31 mouse cellular contexts compared by ENCODE assay signal in the genomic region with DNA sequence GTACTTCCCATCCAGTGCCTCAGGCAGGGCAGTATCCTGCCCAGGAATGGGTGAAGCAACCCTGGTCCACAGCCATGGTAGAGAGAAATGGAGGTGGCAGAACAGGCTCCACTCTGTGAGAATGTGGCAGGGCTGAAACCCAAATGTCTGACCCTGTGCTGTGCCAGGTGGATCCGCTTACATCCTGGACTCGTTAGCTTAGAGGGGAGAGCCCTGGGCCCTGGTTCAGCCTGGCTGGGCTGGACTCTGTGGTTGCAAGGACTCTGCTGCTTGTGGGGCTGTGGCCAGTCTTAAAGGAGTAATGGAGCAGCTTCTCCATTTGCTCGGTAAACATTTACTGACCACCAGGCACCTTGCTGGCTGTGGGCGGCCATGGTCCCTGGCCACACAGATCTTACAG. TPM values are rescaled to one million over a fixed set of nuclear protein-coding genes. Genes with fewer than 3 reads are reported as not detected.
DNase-seq lines count a peak whose midpoint lies in the region; ATAC-seq lines count a peak whose summit lies in the region.
"Had no signal": no experiment of that assay in that cellular context is flagged by ENCODE, and none has a peak within 500 bp of the region (broad histone marks: within the 10 kb centered on the region; RNA-seq: fewer than 3 reads in every experiment).

No protein-coding gene starts in this region.

- H3K27ac ChIP-seq in kidney, embryonic 14.5 days (ENCODE audit: low read depth, low read length) = no peak overlapping the region; the same call in 1 of the 2 replicates
- H3K27ac ChIP-seq in limb, embryonic 15.5 days = no peak overlapping the region
- H3K27ac ChIP-seq in limb, embryonic 10.5 days = no peak overlapping the region
- no peak overlapping the region for H3K27ac ChIP-seq in neural tube, embryonic 15.5 days (replicated peaks)
- H3K27ac ChIP-seq: embryonic facial prominence, embryonic 13.5 days; forebrain, embryonic 10.5 days; forebrain, embryonic 15.5 days; heart, adult 2 months; heart, embryonic 13.5 days; hindbrain, embryonic 15.5 days; limb, embryonic 12.5 days; midbrain, embryonic 12.5 days; neural tube, embryonic 12.5 days had no signal

- intact Hi-C loops in gastrocnemius, postnatal 14 days (cut with DNase I; ENCODE audit: low total_unique reads) = no loop called here

- H3K36me3 ChIP-seq in kidney, embryonic 14.5 days (ENCODE audit: control insufficient read depth, insufficient read depth, low read length) = no peaks in the 10 kb centered on the region
- no peaks in the 10 kb centered on the region for H3K36me3 ChIP-seq in limb, embryonic 15.5 days
- no peaks in the 10 kb centered on the region for H3K36me3 ChIP-seq in limb, embryonic 10.5 days
- no peaks in the 10 kb centered on the region for H3K36me3 ChIP-seq in neural tube, embryonic 15.5 days
- H3K36me3 ChIP-seq: embryonic facial prominence, embryonic 13.5 days; forebrain, embryonic 10.5 days; forebrain, embryonic 15.5 days; G1E; heart, embryonic 13.5 days; hindbrain, embryonic 15.5 days; midbrain, embryonic 12.5 days; neural tube, embryonic 12.5 days had no signal

- no peak overlapping the region for H3K4me2 ChIP-seq in kidney, embryonic 14.5 days (replicated peaks; ENCODE audit: low read depth, low read length)
- no peak overlapping the region for H3K4me2 ChIP-seq in limb, embryonic 15.5 days
- no peak overlapping the region for H3K4me2 ChIP-seq in neural tube, embryonic 15.5 days
- H3K4me2 ChIP-seq: embryonic facial prominence, embryonic 13.5 days; forebrain, embryonic 15.5 days; heart, embryonic 13.5 days; hindbrain, embryonic 15.5 days; limb, embryonic 12.5 days; liver, embryonic 11.5 days; midbrain, embryonic 12.5 days; neural tube, embryonic 12.5 days had no signal

- DNase-seq in kidney, adult 8-10 months = no peak
- DNase-seq in limb, embryonic 10.5 days (ENCODE audit: low spot score) = no peak
- DNase-seq in gastrocnemius, postnatal 14 days = peak; percentile 71
- no peak for DNase-seq in right cerebral cortex, postnatal 25 days
- DNase-seq: adrenal gland, postnatal 10 days; cerebellum, adult 9-10 months; heart, adult 2 months; heart, postnatal 10 days; kidney, adult 18-20 months; layer of hippocampus, adult 9-11 months; lung, postnatal 4 days; spleen, adult 18-20 months; thymus, postnatal 14 days had no signal

- no peaks in the 10 kb centered on the region for H3K9me3 ChIP-seq in kidney, embryonic 14.5 days (ENCODE audit: control insufficient read depth, low read length)
- H3K9me3 ChIP-seq in limb, embryonic 15.5 days = no peaks in the 10 kb centered on the region
- no peaks in the 10 kb centered on the region for H3K9me3 ChIP-seq in limb, embryonic 10.5 days (replicated peaks)
- no peaks in the 10 kb centered on the region for H3K9me3 ChIP-seq in neural tube, embryonic 15.5 days (replicated peaks)
- H3K9me3 ChIP-seq: embryonic facial prominence, embryonic 13.5 days; forebrain, embryonic 10.5 days; forebrain, embryonic 15.5 days; G1E; heart, embryonic 13.5 days; hindbrain, embryonic 15.5 days; limb, embryonic 12.5 days; megakaryocyte, embryonic 14.5 days; midbrain, embryonic 12.5 days; neural tube, embryonic 12.5 days had no signal

- 66% methylated on average over 4 of the region's 4 CpGs for WGBS in kidney, embryonic 14.5 days
- 81% methylated on average over 4 of the region's 4 CpGs for WGBS in limb, embryonic 15.5 days
- WGBS in limb, embryonic 10.5 days = 87% methylated on average over 4 of the region's 4 CpGs
- 94% methylated on average over 4 of the region's 4 CpGs for WGBS in neural tube, embryonic 15.5 days

- H3K9ac ChIP-seq in kidney, embryonic 14.5 days (ENCODE audit: low read depth, low read length) = no peak overlapping the region
- H3K9ac ChIP-seq in limb, embryonic 15.5 days = no peak overlapping the region
- H3K9ac ChIP-seq in neural tube, embryonic 15.5 days (replicated peaks) = no peak overlapping the region
- H3K9ac ChIP-seq: forebrain, embryonic 15.5 days; heart, embryonic 13.5 days; hindbrain, embryonic 15.5 days; limb, embryonic 12.5 days; midbrain, embryonic 12.5 days; neural tube, embryonic 12.5 days had no signal

- H3K4me3 ChIP-seq in kidney, embryonic 14.5 days (ENCODE audit: low read length) = no peak overlapping the region
- H3K4me3 ChIP-seq in limb, embryonic 15.5 days = no peak overlapping the region
- H3K4me3 ChIP-seq in limb, embryonic 10.5 days = no peak overlapping the region
- H3K4me3 ChIP-seq in neural tube, embryonic 15.5 days (replicated peaks) = no peak overlapping the region
- H3K4me3 ChIP-seq: embryonic facial prominence, embryonic 13.5 days; forebrain, embryonic 10.5 days; forebrain, embryonic 15.5 days; heart, adult 2 months; heart, embryonic 13.5 days; hindbrain, embryonic 15.5 days; limb, embryonic 12.5 days; megakaryocyte, embryonic 14.5 days; midbrain, embryonic 12.5 days; myocyte; neural tube, embryonic 12.5 days had no signal

- peaks cover 12% of the 10 kb centered on the region for H3K4me1 ChIP-seq in kidney, embryonic 14.5 days (ENCODE audit: control insufficient read depth, insufficient read depth, low read length)
- peaks cover 26% of the 10 kb centered on the region for H3K4me1 ChIP-seq in limb, embryonic 15.5 days
- H3K4me1 ChIP-seq in limb, embryonic 10.5 days = peaks cover 14% of the 10 kb centered on the region
- H3K4me1 ChIP-seq in neural tube, embryonic 15.5 days = peaks cover 22% of the 10 kb centered on the region
- H3K4me1 ChIP-seq: midbrain, embryonic 12.5 days had no signal

- ATAC-seq in kidney, embryonic 14.5 days (ENCODE audit: low FRiP score, low TSS enrichment) = peak; percentile 44; the same call in 1 of the 2 replicates
- ATAC-seq in limb, embryonic 15.5 days (ENCODE audit: insufficient number of reproducible peaks, low FRiP score, low TSS enrichment, low read depth) = peak; percentile 65; the same call in 1 of the 2 replicates
- ATAC-seq in neural tube, embryonic 15.5 days (ENCODE audit: low FRiP score) = no peak
- ATAC-seq: forebrain, embryonic 15.5 days; inflammation-experienced regulatory T-cells, adult 6 months had no signal

- H3K27me3 ChIP-seq in kidney, embryonic 14.5 days (ENCODE audit: control insufficient read depth, insufficient read depth, low read length) = no peaks in the 10 kb centered on the region
- H3K27me3 ChIP-seq in limb, embryonic 15.5 days = no peaks in the 10 kb centered on the region
- peaks cover 14% of the 10 kb centered on the region for H3K27me3 ChIP-seq in limb, embryonic 10.5 days (ENCODE audit: low read depth, poor library complexity, severe bottlenecking)
- peaks cover 11% of the 10 kb centered on the region for H3K27me3 ChIP-seq in neural tube, embryonic 15.5 days (replicated peaks)
- H3K27me3 ChIP-seq: embryonic facial prominence, embryonic 13.5 days; heart, embryonic 13.5 days had no signal

RNA-seq across cellular contexts. Expression of gene Ubtd1, which starts 5.6 kb away (rescaled TPM):
- 23.1 and 29.8 TPM in 2 replicates for polyA plus RNA-seq in kidney, embryonic 14.5 days (2014; fragmentation: Nextera tagmentation; extraction: Ambion mirVana)
- 28.1 and 30.8 TPM in 2 replicates for polyA plus RNA-seq in limb, embryonic 15.5 days (2015; fragmentation: Nextera tagmentation; extraction: Ambion mirVana)
- polyA plus RNA-seq in limb, embryonic 10.5 days (2016; fragmentation: Nextera tagmentation; extraction: Ambion mirVana) = 14.2 and 15.1 TPM in 2 replicates
- total RNA-seq in gastrocnemius, postnatal 14 days (2021) = 10 to 100 TPM; 14.8 to 17.4 TPM
- 13.9 and 14.5 TPM in 2 replicates for polyA plus RNA-seq in neural tube, embryonic 15.5 days (2015; fragmentation: Nextera tagmentation; extraction: Ambion mirVana)

RNA-seq across cellular contexts. Expression of gene Mms19, which starts 6.2 kb away (rescaled TPM):
- polyA plus RNA-seq in kidney, embryonic 14.5 days (2014; fragmentation: Nextera tagmentation; extraction: Ambion mirVana) = 33.4 and 42.3 TPM in 2 replicates
- polyA plus RNA-seq in limb, embryonic 15.5 days (2015; fragmentation: Nextera tagmentation; extraction: Ambion mirVana) = 28.5 and 29.1 TPM in 2 replicates
- polyA plus RNA-seq in limb, embryonic 10.5 days (2016; fragmentation: Nextera tagmentation; extraction: Ambion mirVana) = 39.9 and 52.5 TPM in 2 replicates
- total RNA-seq in gastrocnemius, postnatal 14 days (2021) = 1 to 10 TPM; 8.0 to 9.1 TPM
- polyA plus RNA-seq in neural tube, embryonic 15.5 days (2015; fragmentation: Nextera tagmentation; extraction: Ambion mirVana) = 31.0 and 35.8 TPM in 2 replicates

RNA-seq across cellular contexts. Expression of gene Ankrd2, which starts 48.6 kb away (rescaled TPM):
- polyA plus RNA-seq in kidney, embryonic 14.5 days (2014; fragmentation: Nextera tagmentation; extraction: Ambion mirVana) = not detected in 2 replicates
- polyA plus RNA-seq in limb, embryonic 15.5 days (2015; fragmentation: Nextera tagmentation; extraction: Ambion mirVana) = 0.72 and 3.0 TPM in 2 replicates
- not detected in 2 replicates for polyA plus RNA-seq in limb, embryonic 10.5 days (2016; fragmentation: Nextera tagmentation; extraction: Ambion mirVana)
- 100 to 1,000 TPM; 113 to 188 TPM for total RNA-seq in gastrocnemius, postnatal 14 days (2021)
- 1.1 and 1.3 TPM in 2 replicates for polyA plus RNA-seq in neural tube, embryonic 15.5 days (2015; fragmentation: Nextera tagmentation; extraction: Ambion mirVana)
- total RNA-seq: G1E; heart, postnatal 10 days; hematopoietic stem cell, adult 5-6 weeks had no signal
- polyA plus RNA-seq: forebrain, embryonic 10.5 days; G1E; heart, adult 2 months; heart, embryonic 13.5 days; inflammation-experienced regulatory T-cells, adult 6 months; liver, embryonic 11.5 days; midbrain, embryonic 12.5 days; urinary bladder, adult 2 months had no signal

RNA-seq across cellular contexts. Expression of gene Zdhhc16, which starts 53.9 kb away (rescaled TPM):
- 60.9 and 68.9 TPM in 2 replicates for polyA plus RNA-seq in kidney, embryonic 14.5 days (2014; fragmentation: Nextera tagmentation; extraction: Ambion mirVana)
- polyA plus RNA-seq in limb, embryonic 15.5 days (2015; fragmentation: Nextera tagmentation; extraction: Ambion mirVana) = 85.7 and 91.7 TPM in 2 replicates
- polyA plus RNA-seq in limb, embryonic 10.5 days (2016; fragmentation: Nextera tagmentation; extraction: Ambion mirVana) = 92.0 and 96.5 TPM in 2 replicates
- total RNA-seq in gastrocnemius, postnatal 14 days (2021) = 10 to 100 TPM; 18.0 to 21.3 TPM
- 89.3 and 90.6 TPM in 2 replicates for polyA plus RNA-seq in neural tube, embryonic 15.5 days (2015; fragmentation: Nextera tagmentation; extraction: Ambion mirVana)

RNA-seq across cellular contexts. Expression of gene Exosc1, which starts 54.0 kb away (rescaled TPM):
- 90.8 and 99.0 TPM in 2 replicates for polyA plus RNA-seq in kidney, embryonic 14.5 days (2014; fragmentation: Nextera tagmentation; extraction: Ambion mirVana)
- polyA plus RNA-seq in limb, embryonic 15.5 days (2015; fragmentation: Nextera tagmentation; extraction: Ambion mirVana) = 70.4 and 70.7 TPM in 2 replicates
- polyA plus RNA-seq in limb, embryonic 10.5 days (2016; fragmentation: Nextera tagmentation; extraction: Ambion mirVana) = 91.7 and 102 TPM in 2 replicates
- total RNA-seq in gastrocnemius, postnatal 14 days (2021) = 10 to 100 TPM; 12.0 to 16.8 TPM
- 59.7 and 61.4 TPM in 2 replicates for polyA plus RNA-seq in neural tube, embryonic 15.5 days (2015; fragmentation: Nextera tagmentation; extraction: Ambion mirVana)
